Mouse (Mus musculus): ENCODE data around the gene Tub.

GRCm38 (mm10) chr7:109050831-109051230 is 100.7 kb downstream of the Tub start:
- TF ChIP-seq POLR2A (IDR thresholded peaks at IDR 0.05; ENCODE audit: low read depth, low read length) (no peak), CTCF (IDR thresholded peaks at IDR 0.05; ENCODE audit: extremely low read depth, insufficient read depth, insufficient read length, insufficient replicate concordance) (no peak)

Data from spleen, adult 2 months (tissue).